Mouse (Mus musculus): ENCODE data around the gene Gp1ba.

GRCm38 (mm10) chr11:70663101-70663500 lies 24.2 kb downstream of the Gp1ba start:
- TF ChIP-seq CTCF (IDR thresholded peaks at IDR 0.05; ENCODE audit: low read depth) (no peak), EP300 (IDR thresholded peaks at IDR 0.05; ENCODE audit: low read depth) (no peak)

Measured in liver, embryonic 14.5 days (tissue).